Mouse (Mus musculus) cerebellum, adult 18-20 months (tissue): Measurements from ENCODE around the gene Alkbh2.

Experiments used
- DNase-seq, 2 experiments: peaks; one replicate each; pipeline ENCODE4 v3.0.0; 2021

The Alkbh2 gene

GRCm38 (mm10) chr5:114139175-114139574, 11.2 kb upstream of the Alkbh2 start:
- DNase-seq, result peak; percentile 32 to 57

GRCm38 (mm10) chr5:114138277-114139164, 10.5 kb upstream of the Alkbh2 start:
- DNase-seq, result no peak

GRCm38 (mm10) chr5:114137481-114138276, 9.7 kb upstream of the Alkbh2 start:
- DNase-seq, result no peak

- DNase-seq, result no peak
Measured at GRCm38 (mm10) chr5:114135516-114135915, 7.5 kb upstream of the Alkbh2 start.

- peak; percentile 42 to 45 for DNase-seq
Measured at GRCm38 (mm10) chr5:114134091-114134534, 6.1 kb upstream of the Alkbh2 start.

- no peak for DNase-seq
Measured at GRCm38 (mm10) chr5:114132841-114133240, 4.8 kb upstream of the Alkbh2 start.

- DNase-seq, result peak; percentile 36 to 56
Measured at GRCm38 (mm10) chr5:114131521-114131840, 3.5 kb upstream of the Alkbh2 start.

- DNase-seq, result peak; percentile 94 to 95
Measured at GRCm38 (mm10) chr5:114130698-114131520, 2.9 kb upstream of the Alkbh2 start.

GRCm38 (mm10) chr5:114130211-114130605, 2.2 kb upstream of the Alkbh2 start, which contains the start of gene Ung:
TSS of gene Ung (plus strand) at chr5:114130386.
- DNase-seq, result peak; percentile 42 to 61

GRCm38 (mm10) chr5:114129550-114130210, 1.7 kb upstream of the Alkbh2 start:
- DNase-seq, result no peak

- DNase-seq, result no peak
Measured at GRCm38 (mm10) chr5:114126499-114127244, 1.3 kb downstream of the Alkbh2 start.

- no peak for DNase-seq
Measured at GRCm38 (mm10) chr5:114126008-114126407, 2.0 kb downstream of the Alkbh2 start.

- DNase-seq, result no peak
Measured at GRCm38 (mm10) chr5:114119806-114120205, 8.2 kb downstream of the Alkbh2 start.

- no peak for DNase-seq
Measured at GRCm38 (mm10) chr5:114116586-114116985, 11.4 kb downstream of the Alkbh2 start.

- no peak for DNase-seq
Measured at GRCm38 (mm10) chr5:114115030-114115429, 13.0 kb downstream of the Alkbh2 start.

- no peak for DNase-seq
Measured at GRCm38 (mm10) chr5:114113334-114113733, 14.7 kb downstream of the Alkbh2 start.

- no peak for DNase-seq
Measured at GRCm38 (mm10) chr5:114106391-114106935, 21.6 kb downstream of the Alkbh2 start.

- no peak for DNase-seq
Measured at GRCm38 (mm10) chr5:114102807-114103206, 25.2 kb downstream of the Alkbh2 start.

- DNase-seq, result peak; percentile 41 to 46
Measured at GRCm38 (mm10) chr5:114101873-114102272, 26.1 kb downstream of the Alkbh2 start.

GRCm38 (mm10) chr5:114100390-114101099, 27.5 kb downstream of the Alkbh2 start:
- no peak for DNase-seq
